Mouse (Mus musculus) testis, adult 2 months (tissue): ENCODE measurements around the gene Gm21887.
"Not testable (repeated sequence)": the region's sequence is repeated elsewhere in the genome, so short reads cannot be mapped to it uniquely, and the experiment has no call there.

Experiments used
- CTCF ChIP-seq: fragments of 200-500 bp; IDR thresholded peaks from 2 replicates; pipeline ENCODE4 v1.5.1; 2012; ENCODE audit warnings: low read depth, mild to moderate bottlenecking, inconsistent platforms, low read length, moderate library complexity; ENCODE audit not compliant: control insufficient read depth, insufficient read depth, insufficient replicate concordance
- POLR2A ChIP-seq: fragments of 200-500 bp; IDR thresholded peaks from 2 replicates; pipeline ENCODE4 v1.6.1; 2012; ENCODE audit warnings: low read depth, mild to moderate bottlenecking, inconsistent platforms, low read length, moderate library complexity; ENCODE audit not compliant: control insufficient read depth

- not testable (repeated sequence) for TF ChIP-seq CTCF, POLR2A
Observed at GRCm38 (mm10) chrX:169989691-169990631, 19.5 kb upstream of the Gm21887 start.
